Mouse (Mus musculus) hindbrain, embryonic 16.5 days (tissue): ENCODE results near the gene Nubp2. TPM values are rescaled to one million over a fixed set of nuclear protein-coding genes. Genes with fewer than 3 reads are reported as not detected.

Experiments used
- ATAC-seq: fragments of 200-750 bp; cut with Nextera tagmentation; 2 replicates; pipeline ENCODE4 v1.8.0; 2017; ENCODE audit warnings: moderate TSS enrichment, moderate library complexity
- H3K27ac ChIP-seq: fragments of 300-500 bp; sonication (generic); 2 replicates; pipeline ENCODE4 v1.5.1; 2014; ENCODE audit warnings: low read depth, mild to moderate bottlenecking, control low read depth, low read length, moderate library complexity
- H3K27me3 ChIP-seq: fragments of 300-500 bp; sonication (generic); replicated peaks from 2 replicates; pipeline ENCODE4 v1.6.1; 2014; ENCODE audit warnings: low read length; ENCODE audit not compliant: control insufficient read depth, insufficient read depth
- H3K36me3 ChIP-seq: fragments of 300-500 bp; sonication (generic); 2 replicates; pipeline ENCODE4 v1.6.1; 2014; ENCODE audit warnings: mild to moderate bottlenecking, low read length, moderate library complexity, mixed read lengths; ENCODE audit not compliant: control insufficient read depth, insufficient read depth
- H3K4me1 ChIP-seq: fragments of 300-500 bp; sonication (generic); 2 replicates; pipeline ENCODE4 v1.6.1; 2014; ENCODE audit warnings: low read depth, low read length; ENCODE audit not compliant: control insufficient read depth, insufficient read depth
- H3K4me2 ChIP-seq: fragments of 300-500 bp; sonication (generic); 2 replicates; pipeline ENCODE4 v1.6.1; 2014; ENCODE audit warnings: mild to moderate bottlenecking, low read length, control low read depth, moderate library complexity
- H3K4me3 ChIP-seq: fragments of 300-500 bp; sonication (generic); 2 replicates; pipeline ENCODE4 v1.5.1; 2014; ENCODE audit warnings: mild to moderate bottlenecking, low read length, control low read depth, moderate library complexity
- H3K9ac ChIP-seq: fragments of 300-500 bp; sonication (generic); 2 replicates; pipeline ENCODE4 v1.6.1; 2014; ENCODE audit warnings: low read depth, mild to moderate bottlenecking, control low read depth, low read length, moderate library complexity
- H3K9me3 ChIP-seq: fragments of 300-500 bp; sonication (generic); 2 replicates; pipeline ENCODE4 v1.6.1; 2014; ENCODE audit warnings: mild to moderate bottlenecking, low read length, moderate library complexity; ENCODE audit not compliant: control insufficient read depth
- WGBS: fragments of 180-500 bp; shearing (Covaris S2); extraction: QIAGEN DNeasy Blood & Tissue Kit; methylation state at CpG from one replicate; pipeline ENCODE4 v1.1.7; 2014; 5-methylcytosine and 5-hydroxymethylcytosine counted together
- polyA plus RNA-seq: library from polyadenylated mRNA; unstranded; fragments of >200 nt; fragmentation: Nextera tagmentation; extraction: Ambion mirVana; gene quantifications from 2 replicates; pipeline ENCODE4 v1.2.1, GENCODE M21; 2015

Nubp2 gene
- polyA plus RNA-seq, 1 experiment from 2014 or later = 64.1 TPM

DNA sequence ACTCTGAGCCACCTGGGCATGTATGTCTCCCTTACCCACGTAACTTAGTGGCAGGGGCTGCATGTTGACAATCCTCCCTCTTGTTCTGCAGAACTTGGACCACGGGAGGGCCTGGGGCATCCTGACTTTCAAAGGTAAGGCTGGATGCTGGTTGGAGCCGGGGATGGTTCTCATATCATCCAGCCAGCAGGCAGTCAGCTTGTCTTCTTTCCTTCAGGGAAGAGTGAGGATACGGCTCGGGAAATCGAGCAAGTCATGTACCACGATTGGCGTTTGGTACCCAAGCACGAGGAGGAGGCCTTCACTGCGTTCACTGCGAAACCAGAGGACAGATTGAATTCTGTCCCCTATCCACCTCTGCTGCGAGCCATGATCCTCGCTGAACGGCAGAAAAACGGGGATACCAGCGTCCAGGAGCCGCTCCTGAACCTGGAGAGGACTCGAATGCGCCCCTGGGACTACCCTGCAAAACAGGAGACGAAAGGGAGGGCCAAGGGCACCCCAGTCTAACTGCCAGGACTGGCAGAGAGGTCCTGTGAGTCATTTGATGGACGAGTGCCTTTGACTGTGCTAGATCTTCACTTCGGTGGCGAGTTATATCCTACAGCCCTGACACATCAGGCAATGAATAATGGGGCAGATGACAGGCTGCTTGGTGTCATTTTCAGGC lies 9.6 kb upstream of the Nubp2 start:
- WGBS = 7% methylated on average over 23 of the region's 23 CpGs

DNA sequence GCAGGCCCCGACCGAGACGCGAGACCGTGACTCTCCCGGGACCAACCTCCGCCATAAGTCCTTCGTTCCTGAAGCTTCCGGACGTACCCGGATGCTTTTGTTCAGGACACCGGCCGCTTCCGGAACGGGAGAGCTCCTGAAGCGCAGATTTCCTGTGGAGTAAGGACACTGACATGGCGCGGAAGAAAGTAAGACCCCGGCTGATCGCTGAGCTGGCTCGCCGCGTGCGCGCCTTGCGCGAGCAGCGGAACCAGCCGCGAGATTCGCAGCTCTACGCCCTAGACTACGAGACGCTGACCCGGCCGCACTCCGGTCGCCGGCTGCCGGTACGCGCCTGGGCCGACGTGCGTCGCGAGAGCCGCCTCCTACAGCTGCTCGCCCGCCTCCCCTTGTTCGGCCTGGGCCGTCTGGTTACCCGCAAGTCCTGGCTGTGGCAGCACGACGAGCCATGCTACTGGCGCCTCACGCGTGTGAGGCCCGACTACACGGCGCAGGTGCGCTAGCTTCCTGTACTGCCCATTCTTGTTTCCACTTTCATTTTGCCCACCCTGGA lies 8.9 kb upstream of the Nubp2 start, which contains the start of the genes Eme2 and Mrps34:
Gene Eme2 (minus strand): TSS at position 93 of the 553 bp plus-strand sequence.
Gene Mrps34 (plus strand): TSS at position 122 of the 553 bp plus-strand sequence.
- Histone ChIP-seq H3K27me3 (no peaks in the 10 kb centered on the region), H3K27ac (peak within 1 kb of the TSS; percentile 88), H3K9ac (peak within 1 kb of the TSS; percentile 90), H3K4me2 (peak within 1 kb of the TSS; percentile 97), H3K9me3 (no peaks in the 10 kb centered on the region), H3K4me1 (peaks cover 41% of the 10 kb centered on the region), H3K4me3 (peak within 1 kb of the TSS; percentile 73), H3K36me3 (peaks cover 55% of the 10 kb centered on the region)
- ATAC-seq = peak; percentile 73
- WGBS = 0% methylated on average over 62 of the region's 62 CpGs

More for the DNA sequence above, 9.6 kb upstream of the Nubp2 start:
- Histone ChIP-seq H3K27me3 (no peaks in the 10 kb centered on the region), H3K36me3 (peaks cover 57% of the 10 kb centered on the region), H3K9me3 (no peaks in the 10 kb centered on the region), H3K4me2 (peak overlapping the region; percentile 97), H3K4me3 (peak overlapping the region; percentile 73), H3K4me1 (peaks cover 41% of the 10 kb centered on the region), H3K27ac (peak overlapping the region; percentile 88), H3K9ac (peak overlapping the region; percentile 90)
- ATAC-seq = no peak

- WGBS = 11% methylated on average over 31 of the region's 31 CpGs
- Histone ChIP-seq H3K27ac (peak overlapping the region; percentile 83), H3K36me3 (peaks cover 49% of the 10 kb centered on the region), H3K27me3 (no peaks in the 10 kb centered on the region), H3K9ac (peak overlapping the region; percentile 90), H3K4me2 (peak overlapping the region; percentile 97), H3K4me1 (peaks cover 44% of the 10 kb centered on the region), H3K9me3 (no peaks in the 10 kb centered on the region), H3K4me3 (peak overlapping the region; percentile 73)
- peak; percentile 41 for ATAC-seq
Measured at GRCm38 (mm10) chr17:24894061-24894994, 8.2 kb upstream of the Nubp2 start.

GRCm38 (mm10) chr17:24893276-24893675 lies 7.1 kb upstream of the Nubp2 start:
- Histone ChIP-seq H3K36me3 (peaks cover 45% of the 10 kb centered on the region), H3K4me2 (no peak overlapping the region), H3K4me3 (no peak overlapping the region), H3K27me3 (no peaks in the 10 kb centered on the region), H3K9ac (no peak overlapping the region), H3K27ac (no peak overlapping the region), H3K9me3 (no peaks in the 10 kb centered on the region), H3K4me1 (peaks cover 48% of the 10 kb centered on the region)
- WGBS = 92% methylated on average over 2 of the region's 2 CpGs
- no peak for ATAC-seq

GRCm38 (mm10) chr17:24892785-24893184 lies 6.6 kb upstream of the Nubp2 start:
- WGBS = 90% methylated on average over 12 of the region's 12 CpGs
- no peak overlapping the region for H3K27ac ChIP-seq
- H3K27me3 ChIP-seq = no peaks in the 10 kb centered on the region
- H3K9ac ChIP-seq = no peak overlapping the region
- H3K9me3 ChIP-seq = no peaks in the 10 kb centered on the region
- H3K4me2 ChIP-seq = no peak overlapping the region
- peaks cover 41% of the 10 kb centered on the region for H3K36me3 ChIP-seq
- H3K4me3 ChIP-seq = no peak overlapping the region
- peaks cover 48% of the 10 kb centered on the region for H3K4me1 ChIP-seq
- ATAC-seq = no peak

DNA sequence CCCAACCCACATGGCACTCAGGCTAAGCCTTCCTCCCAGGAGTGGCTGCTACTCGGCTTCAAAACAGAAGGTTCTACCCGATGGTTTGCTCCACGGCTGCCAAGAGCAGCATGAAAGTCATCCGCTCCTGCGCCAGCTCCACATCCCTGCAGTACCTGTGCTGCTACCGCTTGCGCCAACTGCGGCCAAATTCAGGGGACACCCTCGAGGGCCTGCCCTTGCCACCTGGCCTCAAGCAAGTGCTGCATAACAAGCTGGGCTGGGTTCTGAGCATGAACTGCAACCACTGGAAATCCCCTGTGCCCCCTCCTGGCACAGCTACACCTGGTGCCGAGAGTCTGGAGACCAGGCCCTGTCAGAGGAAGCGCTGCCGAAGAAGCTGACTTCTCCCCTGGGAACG lies 5.2 kb upstream of the Nubp2 start:
- Histone ChIP-seq H3K9ac (no peak overlapping the region), H3K27me3 (no peaks in the 10 kb centered on the region), H3K27ac (no peak overlapping the region), H3K9me3 (no peaks in the 10 kb centered on the region), H3K36me3 (peaks cover 36% of the 10 kb centered on the region), H3K4me3 (no peak overlapping the region), H3K4me2 (no peak overlapping the region), H3K4me1 (peaks cover 44% of the 10 kb centered on the region)
- 83% methylated on average over 12 of the region's 13 CpGs for WGBS
- no peak for ATAC-seq

DNA sequence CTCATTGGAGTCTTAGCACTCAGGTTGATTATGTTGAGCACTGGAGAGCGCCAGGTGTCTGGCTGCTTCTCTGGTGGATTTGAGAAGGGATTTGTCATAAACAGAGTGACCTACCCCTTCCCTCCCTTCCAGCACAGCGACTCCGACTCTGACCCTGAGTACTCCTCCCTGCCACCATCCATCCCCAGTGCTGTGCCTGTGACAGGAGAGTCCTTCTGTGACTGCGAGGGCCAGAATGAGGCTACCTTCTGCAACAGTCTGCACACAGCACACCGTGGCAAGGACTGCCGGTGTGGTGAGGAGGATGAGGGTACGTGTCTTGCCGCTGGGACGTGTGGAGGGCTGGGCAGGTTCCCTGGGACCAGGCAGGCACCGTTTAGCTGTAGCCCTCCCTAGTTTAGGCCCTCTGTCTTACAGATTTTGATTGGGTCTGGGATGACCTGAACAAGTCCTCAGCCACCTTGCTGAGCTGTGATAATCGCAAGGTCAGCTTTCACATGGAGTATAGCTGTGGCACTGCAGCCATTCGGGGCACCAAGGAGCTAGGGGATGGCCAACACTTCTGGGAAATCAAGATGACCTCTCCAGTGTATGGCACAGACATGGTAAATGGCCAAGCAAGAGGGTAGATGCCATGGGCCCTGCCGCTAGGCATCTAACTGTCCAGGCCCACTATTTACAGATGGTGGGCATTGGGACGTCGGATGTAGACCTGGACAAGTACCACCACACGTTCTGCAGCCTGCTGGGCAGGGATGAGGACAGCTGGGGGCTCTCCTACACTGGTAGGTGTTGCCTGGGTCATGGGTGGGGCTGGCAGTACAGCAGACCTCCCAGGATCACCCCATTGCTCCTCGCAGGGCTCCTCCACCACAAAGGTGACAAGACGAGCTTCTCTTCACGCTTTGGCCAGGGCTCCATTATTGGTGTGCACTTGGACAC lies 4.3 kb upstream of the Nubp2 start:
- Histone ChIP-seq H3K9me3 (no peaks in the 10 kb centered on the region), H3K36me3 (peaks cover 36% of the 10 kb centered on the region), H3K9ac (no peak overlapping the region), H3K4me1 (peaks cover 40% of the 10 kb centered on the region), H3K4me2 (no peak overlapping the region), H3K27ac (no peak overlapping the region), H3K4me3 (no peak overlapping the region), H3K27me3 (no peaks in the 10 kb centered on the region)
- WGBS = 85% methylated on average over 19 of the region's 19 CpGs
- no peak for ATAC-seq

DNA sequence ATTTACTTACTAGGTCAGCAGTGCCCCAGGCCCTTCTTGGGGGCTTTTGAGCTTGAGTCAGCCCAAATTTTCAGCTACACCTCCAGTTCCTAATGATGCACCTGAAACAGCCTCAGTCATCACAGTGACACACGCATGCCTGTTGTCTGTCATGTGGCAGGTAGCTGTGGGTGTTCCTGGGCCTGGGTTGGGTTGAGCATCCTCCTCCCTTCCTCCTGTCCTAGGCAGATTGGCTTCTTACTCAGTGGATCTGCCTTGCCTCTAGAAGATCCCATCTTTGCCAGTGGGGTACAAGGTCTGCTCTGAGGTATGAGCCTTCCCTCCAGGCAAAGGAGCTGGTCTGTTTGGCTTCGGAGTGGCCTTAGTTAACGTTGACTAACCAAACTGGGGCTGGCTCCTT lies 2.7 kb upstream of the Nubp2 start:
- H3K9me3 ChIP-seq = no peaks in the 10 kb centered on the region
- peaks cover 36% of the 10 kb centered on the region for H3K36me3 ChIP-seq
- 90% methylated on average over 3 of the region's 3 CpGs for WGBS
- peaks cover 40% of the 10 kb centered on the region for H3K4me1 ChIP-seq
- H3K9ac ChIP-seq = no peak overlapping the region; the same call in 1 of the 2 replicates
- no peak overlapping the region for H3K27ac ChIP-seq
- H3K4me3 ChIP-seq = no peak overlapping the region
- ATAC-seq = no peak
- no peak overlapping the region for H3K4me2 ChIP-seq
- no peaks in the 10 kb centered on the region for H3K27me3 ChIP-seq
